Mouse (Mus musculus) hindbrain, embryonic 10.5 days (tissue): ENCODE results near the gene Mdfic. TPM values are rescaled to one million over a fixed set of nuclear protein-coding genes. Genes with fewer than 3 reads are reported as not detected.

Experiments used
- DNase-seq: peaks from one replicate; pipeline ENCODE4 v3.0.0-alpha.2; 2017; ENCODE audit warnings: low spot score
- H3K27ac ChIP-seq: fragments of 300-500 bp; sonication (generic); 2 replicates; pipeline ENCODE4 v1.5.1; 2016; ENCODE audit warnings: mild to moderate bottlenecking, moderate library complexity
- H3K27me3 ChIP-seq: fragments of 300-500 bp; sonication (generic); 2 replicates; pipeline ENCODE4 v1.6.1; 2016; ENCODE audit warnings: mild to moderate bottlenecking; ENCODE audit not compliant: poor library complexity, insufficient read depth, severe bottlenecking
- H3K36me3 ChIP-seq: fragments of 300-500 bp; sonication (generic); 2 replicates; pipeline ENCODE4 v1.6.1; 2016; ENCODE audit warnings: mild to moderate bottlenecking, moderate library complexity
- H3K4me1 ChIP-seq: fragments of 300-500 bp; sonication (generic); replicated peaks from 2 replicates; pipeline ENCODE4 v1.6.1; 2016; ENCODE audit warnings: mild to moderate bottlenecking
- H3K4me3 ChIP-seq: fragments of 300-500 bp; sonication (generic); 2 replicates; pipeline ENCODE4 v1.5.1; 2016; ENCODE audit warnings: mild to moderate bottlenecking, moderate library complexity
- H3K9me3 ChIP-seq: fragments of 300-500 bp; sonication (generic); 2 replicates; pipeline ENCODE4 v1.6.1; 2016; ENCODE audit warnings: mild to moderate bottlenecking, moderate library complexity
- WGBS: fragments of 180-500 bp; shearing (Covaris S2); methylation state at CpG from one replicate; pipeline ENCODE4 v1.1.7; 2016; 5-methylcytosine and 5-hydroxymethylcytosine counted together
- polyA plus RNA-seq: library from polyadenylated mRNA; unstranded; fragments of >200 nt; fragmentation: Nextera tagmentation; extraction: Ambion mirVana; gene quantifications from 2 replicates; pipeline ENCODE4 v1.2.1, GENCODE M21; 2016

Gene Mdfic
- polyA plus RNA-seq, 1 experiment from 2014 or later: 4.5 TPM

GRCm38 (mm10) chr6:15726422-15726821, 6.0 kb downstream of the Mdfic start:
- 85% methylated on average over 6 of the region's 6 CpGs for WGBS

GRCm38 (mm10) chr6:15727681-15728410, 7.4 kb downstream of the Mdfic start:
- no peak overlapping the region for H3K4me3 ChIP-seq
- H3K27me3 ChIP-seq: no peaks in the 10 kb centered on the region
- no peak overlapping the region for H3K27ac ChIP-seq
- DNase-seq: no peak
- no peaks in the 10 kb centered on the region for H3K4me1 ChIP-seq
- 78% methylated on average over 4 of the region's 4 CpGs for WGBS
- no peaks in the 10 kb centered on the region for H3K36me3 ChIP-seq
- H3K9me3 ChIP-seq: no peaks in the 10 kb centered on the region

More at GRCm38 (mm10) chr6:15726422-15726821, 6.0 kb downstream of the Mdfic start:
- H3K4me1 ChIP-seq: peaks cover 8% of the 10 kb centered on the region; the same call in 1 of the 2 replicates
- no peak for DNase-seq
- no peak overlapping the region for H3K4me3 ChIP-seq
- H3K27me3 ChIP-seq: no peaks in the 10 kb centered on the region
- H3K9me3 ChIP-seq: no peaks in the 10 kb centered on the region
- H3K36me3 ChIP-seq: no peaks in the 10 kb centered on the region
- H3K27ac ChIP-seq: no peak overlapping the region

- no peak for DNase-seq
- H3K36me3 ChIP-seq: no peaks in the 10 kb centered on the region
- no peaks in the 10 kb centered on the region for H3K4me1 ChIP-seq
- H3K27ac ChIP-seq: no peak overlapping the region
- no peaks in the 10 kb centered on the region for H3K27me3 ChIP-seq
- WGBS: 91% methylated on average over 6 of the region's 6 CpGs
- no peaks in the 10 kb centered on the region for H3K9me3 ChIP-seq
- H3K4me3 ChIP-seq: no peak overlapping the region
Observed at GRCm38 (mm10) chr6:15728844-15729577, 8.6 kb downstream of the Mdfic start.

GRCm38 (mm10) chr6:15730258-15730657, 9.8 kb downstream of the Mdfic start:
- no peaks in the 10 kb centered on the region for H3K27me3 ChIP-seq
- no peak overlapping the region for H3K27ac ChIP-seq
- no peaks in the 10 kb centered on the region for H3K4me1 ChIP-seq
- H3K4me3 ChIP-seq: no peak overlapping the region
- WGBS: 93% methylated on average over 2 of the region's 2 CpGs
- no peaks in the 10 kb centered on the region for H3K36me3 ChIP-seq
- DNase-seq: no peak
- H3K9me3 ChIP-seq: no peaks in the 10 kb centered on the region

- H3K36me3 ChIP-seq: no peaks in the 10 kb centered on the region
- no peak overlapping the region for H3K4me3 ChIP-seq
- 94% methylated on average over 4 of the region's 4 CpGs for WGBS
- no peak for DNase-seq
- H3K4me1 ChIP-seq: no peaks in the 10 kb centered on the region
- no peaks in the 10 kb centered on the region for H3K27me3 ChIP-seq
- no peaks in the 10 kb centered on the region for H3K9me3 ChIP-seq
- no peak overlapping the region for H3K27ac ChIP-seq
Observed at GRCm38 (mm10) chr6:15730666-15731065, 10.2 kb downstream of the Mdfic start.

- Histone ChIP-seq H3K27me3 (no peaks in the 10 kb centered on the region), H3K4me1 (no peaks in the 10 kb centered on the region), H3K4me3 (no peak overlapping the region), H3K9me3 (no peaks in the 10 kb centered on the region), H3K27ac (no peak overlapping the region), H3K36me3 (no peaks in the 10 kb centered on the region)
- DNase-seq: no peak
- WGBS: 80% methylated on average over 7 of the region's 7 CpGs
Observed at GRCm38 (mm10) chr6:15731452-15731851, 11.0 kb downstream of the Mdfic start.

- H3K27me3 ChIP-seq: no peaks in the 10 kb centered on the region
- no peaks in the 10 kb centered on the region for H3K9me3 ChIP-seq
- DNase-seq: no peak
- H3K27ac ChIP-seq: no peak overlapping the region
- 92% methylated on average over 8 of the region's 8 CpGs for WGBS
- no peak overlapping the region for H3K4me3 ChIP-seq
- H3K4me1 ChIP-seq: no peaks in the 10 kb centered on the region
- no peaks in the 10 kb centered on the region for H3K36me3 ChIP-seq
Observed at GRCm38 (mm10) chr6:15737312-15737911, 17.0 kb downstream of the Mdfic start.

- 86% methylated on average over 5 of the region's 5 CpGs for WGBS
Observed at GRCm38 (mm10) chr6:15738331-15738943, 18.0 kb downstream of the Mdfic start.

GRCm38 (mm10) chr6:15739132-15739531, 18.7 kb downstream of the Mdfic start:
- WGBS: 90% methylated on average over 3 of the region's 3 CpGs

More at GRCm38 (mm10) chr6:15738331-15738943, 18.0 kb downstream of the Mdfic start:
- H3K4me3 ChIP-seq: no peak overlapping the region
- H3K9me3 ChIP-seq: no peaks in the 10 kb centered on the region
- no peaks in the 10 kb centered on the region for H3K27me3 ChIP-seq
- no peak overlapping the region for H3K27ac ChIP-seq
- DNase-seq: no peak
- peaks cover 4% of the 10 kb centered on the region; the same call in 1 of the 2 replicates for H3K4me1 ChIP-seq
- no peaks in the 10 kb centered on the region for H3K36me3 ChIP-seq

GRCm38 (mm10) chr6:15742591-15743149, 22.2 kb downstream of the Mdfic start:
- Histone ChIP-seq H3K27me3 (no peaks in the 10 kb centered on the region), H3K27ac (no peak overlapping the region), H3K36me3 (no peaks in the 10 kb centered on the region), H3K9me3 (no peaks in the 10 kb centered on the region), H3K4me3 (no peak overlapping the region), H3K4me1 (peaks cover 9% of the 10 kb centered on the region; the same call in 1 of the 2 replicates)
- WGBS: 85% methylated on average over 6 of the region's 6 CpGs
- DNase-seq: no peak

More at GRCm38 (mm10) chr6:15739132-15739531, 18.7 kb downstream of the Mdfic start:
- Histone ChIP-seq H3K4me1 (peaks cover 9% of the 10 kb centered on the region; the same call in 1 of the 2 replicates), H3K4me3 (no peak overlapping the region), H3K27me3 (no peaks in the 10 kb centered on the region), H3K27ac (no peak overlapping the region), H3K36me3 (no peaks in the 10 kb centered on the region), H3K9me3 (no peaks in the 10 kb centered on the region)
- no peak for DNase-seq

GRCm38 (mm10) chr6:15743291-15743792, 22.9 kb downstream of the Mdfic start:
- no peaks in the 10 kb centered on the region for H3K27me3 ChIP-seq
- H3K4me1 ChIP-seq: peaks cover 9% of the 10 kb centered on the region; the same call in 1 of the 2 replicates
- 69% methylated on average over 8 of the region's 8 CpGs for WGBS
- no peak overlapping the region for H3K27ac ChIP-seq
- DNase-seq: no peak
- no peaks in the 10 kb centered on the region for H3K9me3 ChIP-seq
- no peaks in the 10 kb centered on the region for H3K36me3 ChIP-seq
- no peak overlapping the region for H3K4me3 ChIP-seq

- Histone ChIP-seq H3K4me1 (peaks cover 9% of the 10 kb centered on the region; the same call in 1 of the 2 replicates), H3K27me3 (no peaks in the 10 kb centered on the region), H3K9me3 (no peaks in the 10 kb centered on the region), H3K36me3 (no peaks in the 10 kb centered on the region), H3K4me3 (no peak overlapping the region), H3K27ac (no peak overlapping the region)
- WGBS: 76% methylated on average over 6 of the region's 6 CpGs
- no peak for DNase-seq
Observed at GRCm38 (mm10) chr6:15743793-15744192, 23.3 kb downstream of the Mdfic start.
